ENCODE assay signal across 36 mouse cellular contexts in genomic region chr5:108715974-108716373, GRCm38 (mm10). TPM values are rescaled to one million over a fixed set of nuclear protein-coding genes. Genes with fewer than 3 reads are reported as not detected.
"Had no signal": no experiment of that assay in that cellular context is flagged by ENCODE, and none has a peak within 500 bp of the region (broad histone marks: within the 10 kb centered on the region; RNA-seq: fewer than 3 reads in every experiment).

No protein-coding gene starts in this region.

- H3K36me3 ChIP-seq: heart, embryonic 13.5 days; heart, embryonic 15.5 days; hindbrain, embryonic 10.5 days; hindbrain, embryonic 12.5 days; intestine, embryonic 15.5 days; limb, embryonic 10.5 days; limb, embryonic 12.5 days; liver, embryonic 13.5 days; liver, embryonic 15.5 days had no signal

- H3K27ac ChIP-seq: gastrocnemius, adult 2 months; heart, adult 2 months; heart, embryonic 13.5 days; heart, embryonic 15.5 days; hindbrain, embryonic 12.5 days; hindbrain, embryonic 14.5 days; intestine, embryonic 15.5 days; layer of hippocampus, adult 2 months; left cerebral cortex, adult 2 months; limb, embryonic 10.5 days; limb, embryonic 12.5 days; liver, embryonic 13.5 days; liver, embryonic 15.5 days had no signal

- H3K9ac ChIP-seq: heart, embryonic 13.5 days; heart, embryonic 15.5 days; hindbrain, embryonic 12.5 days; hindbrain, embryonic 14.5 days; intestine, embryonic 15.5 days; limb, embryonic 12.5 days; liver, embryonic 13.5 days; liver, embryonic 15.5 days had no signal

- H3K4me1 ChIP-seq: liver, embryonic 15.5 days had no signal

- ATAC-seq: hindbrain, embryonic 16.5 days; inflammation-experienced regulatory T-cells, adult 6 months; intestine, embryonic 15.5 days; intestine, postnatal 0 days had no signal

- H3K27me3 ChIP-seq: heart, embryonic 13.5 days; heart, embryonic 15.5 days; hindbrain, embryonic 12.5 days; intestine, embryonic 15.5 days; limb, embryonic 12.5 days; liver, embryonic 13.5 days had no signal

- H3K4me2 ChIP-seq: heart, embryonic 13.5 days; heart, embryonic 15.5 days; hindbrain, embryonic 12.5 days; hindbrain, embryonic 14.5 days; intestine, embryonic 15.5 days; limb, embryonic 12.5 days; liver, embryonic 11.5 days; liver, embryonic 13.5 days; liver, embryonic 15.5 days had no signal

- DNase-seq: gastrocnemius, adult 2 months; gastrocnemius, postnatal 10 days; gastrocnemius, postnatal 36 days; heart, adult 2 months; heart, postnatal 14 days; heart, postnatal 4 days; kidney, adult 18-20 months; kidney, adult 8-10 months; kidney, postnatal 10 days; kidney, postnatal 25 days; kidney, postnatal 4 days; liver; liver, embryonic 13.5 days had no signal

- H3K9me3 ChIP-seq: heart, embryonic 13.5 days; heart, embryonic 15.5 days; hindbrain, embryonic 10.5 days; hindbrain, embryonic 12.5 days; intestine, embryonic 15.5 days; limb, embryonic 10.5 days; limb, embryonic 12.5 days; liver, embryonic 13.5 days; liver, embryonic 15.5 days had no signal

- H3K4me3 ChIP-seq: gastrocnemius, adult 2 months; heart, adult 2 months; heart, embryonic 13.5 days; heart, embryonic 15.5 days; hindbrain, embryonic 10.5 days; hindbrain, embryonic 12.5 days; intestine, embryonic 15.5 days; layer of hippocampus, adult 2 months; left cerebral cortex, adult 2 months; limb, embryonic 10.5 days; limb, embryonic 12.5 days; liver, embryonic 13.5 days; liver, embryonic 15.5 days had no signal

RNA-seq across cellular contexts. Expression of gene Slc26a1, which starts 40.6 kb away (rescaled TPM):
- total RNA-seq: gastrocnemius, adult 2 months; gastrocnemius, postnatal 36 days; heart, adult 2 months; heart, postnatal 14 days had no signal

RNA-seq across cellular contexts. Expression of gene Rnf212, which starts 58.8 kb away (rescaled TPM):
- total RNA-seq: gastrocnemius, adult 2 months; gastrocnemius, postnatal 10 days; gastrocnemius, postnatal 36 days; granulocyte monocyte progenitor cell, adult 5-6 weeks; heart, adult 2 months; heart, postnatal 14 days; heart, postnatal 4 days; layer of hippocampus, adult 2 months; layer of hippocampus, postnatal 10 days; layer of hippocampus, postnatal 25 days; left cerebral cortex, adult 2 months; left cerebral cortex, postnatal 14 days; left cerebral cortex, postnatal 36 days had no signal
- polyA plus RNA-seq: heart, adult 2 months; heart, embryonic 15.5 days; heart, postnatal 0 days; hindbrain, embryonic 14.5 days; hindbrain, embryonic 16.5 days; inflammation-experienced regulatory T-cells, adult 6 months; kidney, embryonic 14.5 days; limb, embryonic 14.5 days had no signal
